Mouse (Mus musculus) Patski (cell line): ENCODE measurements around the gene Il12a. TPM values are rescaled to one million over a fixed set of nuclear protein-coding genes. Genes with fewer than 3 reads are reported as not detected.

Experiments used
- ATAC-seq: fragments of 100-300 bp; one replicate; pipeline ENCODE4 v1.8.0; 2021
- CTCF ChIA-PET: fragments of 350-600 bp; sonication (Branson Sonifier 250); formaldehyde crosslinking; loops from one replicate; lab custom pipeline; 2022; ENCODE audit warnings: inconsistent platforms; lab: Charles Lee
- POLR2A ChIA-PET: fragments of 350-600 bp; sonication (Branson Sonifier 250); formaldehyde crosslinking; loops from one replicate; lab custom pipeline; 2022; ENCODE audit warnings: antibody characterized with exemption, inconsistent platforms; lab: Charles Lee
- DNase-seq: peaks from one replicate; pipeline ENCODE4 v3.0.0-alpha.2; 2011; ENCODE audit warnings: low read depth, low spot score
- H3K27me3 ChIP-seq: fragments of 371-371 bp; one replicate; pipeline ENCODE4 v1.5.1; 2021
- CTCF ChIP-seq: fragments of 100-300 bp; IDR thresholded peaks from one replicate; pipeline ENCODE4 v1.5.1; 2021
- in situ Hi-C: fragments of 300-500 bp; cut with MboI; formaldehyde crosslinking; loops from 3 replicates; pipeline ENCODE4 v1.11.1; 2018; ENCODE audit warnings: low pct_unique_long_range_greater_than_20kb, mixed read lengths
- polyA plus RNA-seq: library from polyadenylated mRNA; unstranded; gene quantifications from one replicate; pipeline ENCODE4 v1.2.3, GENCODE M21; 2021

The Il12a gene
- polyA plus RNA-seq, 1 experiment from 2014 or later, result not detected

GRCm38 (mm10) chr3:68695321-68695720 lies 4.9 kb downstream of the Il12a start:
- no peak for TF ChIP-seq CTCF
- DNase-seq (no peak), ATAC-seq (no peak)
- in situ Hi-C loops, result no loop called here
- ChIA-PET CTCF (interaction anchor here (1.1 to 1.8 kb wide), 2 partner anchors 12 to 14 kb away, joined by 3 to 4 read pairs; no protein-coding TSS in a partner anchor), POLR2A (no interaction called here)
- no peaks in the 10 kb centered on the region for H3K27me3 ChIP-seq

GRCm38 (mm10) chr3:68696495-68697200 lies 6.2 kb downstream of the Il12a start:
- in situ Hi-C loops, result no loop called here
- ATAC-seq, result no peak
- POLR2A ChIA-PET, result no interaction called here
- no peaks in the 10 kb centered on the region for H3K27me3 ChIP-seq
- no peak for TF ChIP-seq CTCF
- CTCF ChIA-PET, result interaction anchor here (2.3 to 2.4 kb wide), 2 partner anchors 12 to 20 kb away, joined by 8 to 13 read pairs; no protein-coding TSS in a partner anchor
- no peak for DNase-seq

GRCm38 (mm10) chr3:68698601-68699000 lies 8.2 kb downstream of the Il12a start:
- ChIA-PET POLR2A (no interaction called here), CTCF (interaction anchor here (1.0 to 2.4 kb wide), 5 partner anchors 8 to 33 kb away, joined by 3 to 13 read pairs (median 8); no protein-coding TSS in a partner anchor)
- ATAC-seq, result no peak
- in situ Hi-C loops, result no loop called here
- no peaks in the 10 kb centered on the region for H3K27me3 ChIP-seq
- TF ChIP-seq CTCF, result no peak
- no peak for DNase-seq

- POLR2A ChIA-PET, result no interaction called here
- CTCF ChIA-PET, result no interaction called here
- in situ Hi-C loops, result no loop called here
- no peak for TF ChIP-seq CTCF
- no peaks in the 10 kb centered on the region for H3K27me3 ChIP-seq
- ATAC-seq, result no peak
- DNase-seq, result no peak
Observed at GRCm38 (mm10) chr3:68700091-68700490, 9.6 kb downstream of the Il12a start.

- H3K27me3 ChIP-seq, result no peaks in the 10 kb centered on the region
- TF ChIP-seq CTCF, result no peak
Observed at GRCm38 (mm10) chr3:68706307-68706706, 15.9 kb downstream of the Il12a start.

GRCm38 (mm10) chr3:68708230-68708629 lies 17.8 kb downstream of the Il12a start:
- DNase-seq, result no peak
- POLR2A ChIA-PET, result interaction anchor here (1.6 kb wide), 1 partner anchor 14 kb away, joined by 4 read pairs; no protein-coding TSS in a partner anchor
- peak; percentile 68 for TF ChIP-seq CTCF
- ATAC-seq, result no peak
- no peaks in the 10 kb centered on the region for H3K27me3 ChIP-seq
- CTCF ChIA-PET, result interaction anchor here (0.6 to 6.5 kb wide), 17 partner anchors 9 to 260 kb away, joined by 3 to 69 read pairs (median 8); no protein-coding TSS in a partner anchor
- in situ Hi-C loops, result no loop called here

More at GRCm38 (mm10) chr3:68706307-68706706, 15.9 kb downstream of the Il12a start:
- CTCF ChIA-PET, result interaction anchor here (0.9 to 1.6 kb wide), 6 partner anchors 8 to 310 kb away, joined by 3 to 7 read pairs (median 4); no protein-coding TSS in a partner anchor
- ATAC-seq (no peak), DNase-seq (no peak)
- POLR2A ChIA-PET, result no interaction called here
- in situ Hi-C loops, result no loop called here

- DNase-seq (peak; percentile 43), ATAC-seq (peak; percentile 84)
- peak; percentile 99 for TF ChIP-seq CTCF
- in situ Hi-C loops, result no loop called here
- POLR2A ChIA-PET, result interaction anchor here (0.8 to 1.2 kb wide), 2 partner anchors 13 to 651 kb away, joined by 3 read pairs; no protein-coding TSS in a partner anchor
- H3K27me3 ChIP-seq, result no peaks in the 10 kb centered on the region
- CTCF ChIA-PET, result interaction anchor here (0.7 to 6.5 kb wide), 24 partner anchors 12 to 653 kb away, joined by 3 to 69 read pairs (median 4); no protein-coding TSS in a partner anchor
Observed at GRCm38 (mm10) chr3:68709198-68709797, 18.9 kb downstream of the Il12a start.

GRCm38 (mm10) chr3:68710436-68710835 lies 20.0 kb downstream of the Il12a start:
- ChIA-PET POLR2A (interaction anchor here (1.2 kb wide), 1 partner anchor 11 kb away, joined by 3 read pairs; no protein-coding TSS in a partner anchor), CTCF (interaction anchor here (0.7 to 6.5 kb wide), 16 partner anchors 9 to 654 kb away, joined by 3 to 69 read pairs (median 5); no protein-coding TSS in a partner anchor)
- TF ChIP-seq CTCF, result no peak
- no peak for ATAC-seq
- in situ Hi-C loops, result loop anchor here (10.0 kb wide), 5 partner anchors 96 to 656 kb away; no protein-coding TSS in a partner anchor
- DNase-seq, result no peak
- H3K27me3 ChIP-seq, result no peaks in the 10 kb centered on the region

GRCm38 (mm10) chr3:68711510-68711909 lies 21.1 kb downstream of the Il12a start:
- in situ Hi-C loops, result loop anchor here (10.0 kb wide), 5 partner anchors 97 to 657 kb away; no protein-coding TSS in a partner anchor
- TF ChIP-seq CTCF, result no peak
- POLR2A ChIA-PET, result interaction anchor here (0.6 to 0.7 kb wide), 2 partner anchors 39 to 106 kb away, joined by 3 to 4 read pairs; no protein-coding TSS in a partner anchor
- H3K27me3 ChIP-seq, result no peaks in the 10 kb centered on the region
- CTCF ChIA-PET, result interaction anchor here (1.0 to 6.5 kb wide), 11 partner anchors 8 to 100 kb away, joined by 3 to 69 read pairs (median 12); no protein-coding TSS in a partner anchor
- DNase-seq (no peak), ATAC-seq (no peak)

GRCm38 (mm10) chr3:68713550-68713949 lies 23.1 kb downstream of the Il12a start:
- CTCF ChIA-PET, result interaction anchor here (0.8 to 6.5 kb wide), 11 partner anchors 8 to 166 kb away, joined by 3 to 61 read pairs (median 4); no protein-coding TSS in a partner anchor
- peak; percentile 31 for ATAC-seq
- in situ Hi-C loops, result loop anchor here (10.0 kb wide), 5 partner anchors 99 to 659 kb away; no protein-coding TSS in a partner anchor
- POLR2A ChIA-PET, result no interaction called here
- H3K27me3 ChIP-seq, result no peaks in the 10 kb centered on the region
- TF ChIP-seq CTCF, result peak; percentile 92
- no peak for DNase-seq
